Mouse (Mus musculus) stomach, postnatal 0 days (tissue): ENCODE measurements at regions not wholly inside any gene's neighbourhood (a gene's known extent, or its start where the extent isn't known, plus 50 kb on each side); places are given as distances from the start of the nearest gene placed in this dataset.

Experiments used
- CTCF ChIP-seq: IDR thresholded peaks from 2 replicates; pipeline ENCODE4 v1.5.1; 2016; ENCODE audit warnings: antibody characterized with exemption, low read depth, mild to moderate bottlenecking, moderate library complexity
- EP300 ChIP-seq: optimal IDR thresholded peaks from 2 replicates; pipeline ENCODE3; 2016; ENCODE audit warnings: antibody characterized with exemption

GRCm38 (mm10) chr11:113052536-113052935 lies 270.5 kb downstream of the Sox9 start:
- no peak for TF ChIP-seq CTCF
- no peak for TF ChIP-seq EP300
